Mouse (Mus musculus) hindbrain, embryonic 13.5 days (tissue): ENCODE data around the gene Tchhl1. TPM values are rescaled to one million over a fixed set of nuclear protein-coding genes. Genes with fewer than 3 reads are reported as not detected.

Experiments used
- ATAC-seq: fragments of 200-750 bp; cut with Nextera tagmentation; 2 replicates; pipeline ENCODE4 v1.8.0; 2017; ENCODE audit warnings: moderate TSS enrichment; ENCODE audit not compliant: low FRiP score
- H3K27ac ChIP-seq: fragments of 300-500 bp; sonication (generic); 2 replicates; pipeline ENCODE4 v1.5.1; 2015; ENCODE audit warnings: inconsistent platforms, mild to moderate bottlenecking, moderate library complexity
- H3K27me3 ChIP-seq: fragments of 300-500 bp; sonication (generic); 2 replicates; pipeline ENCODE4 v1.6.1; 2015; ENCODE audit warnings: mild to moderate bottlenecking, inconsistent platforms
- H3K36me3 ChIP-seq: fragments of 300-500 bp; sonication (generic); 2 replicates; pipeline ENCODE4 v1.6.1; 2015; ENCODE audit warnings: mild to moderate bottlenecking, inconsistent platforms
- H3K4me1 ChIP-seq: fragments of 300-500 bp; sonication (generic); replicated peaks from 2 replicates; pipeline ENCODE4 v1.6.1; 2015; ENCODE audit warnings: inconsistent platforms
- H3K4me2 ChIP-seq: fragments of 300-500 bp; sonication (generic); 2 replicates; pipeline ENCODE4 v1.6.1; 2015; ENCODE audit warnings: inconsistent platforms, mild to moderate bottlenecking, moderate library complexity
- H3K4me3 ChIP-seq: fragments of 300-500 bp; sonication (generic); 2 replicates; pipeline ENCODE4 v1.5.1; 2015; ENCODE audit warnings: mild to moderate bottlenecking, inconsistent platforms
- H3K9ac ChIP-seq: fragments of 300-500 bp; sonication (generic); 2 replicates; pipeline ENCODE4 v1.6.1; 2015; ENCODE audit warnings: mild to moderate bottlenecking, inconsistent platforms
- H3K9me3 ChIP-seq: fragments of 300-500 bp; sonication (generic); 2 replicates; pipeline ENCODE4 v1.6.1; 2016; ENCODE audit warnings: inconsistent platforms
- WGBS: fragments of 180-500 bp; shearing (Covaris S2); methylation state at CpG from one replicate; pipeline ENCODE4 v1.1.7; 2015; 5-methylcytosine and 5-hydroxymethylcytosine counted together
- microRNA-seq: library from miRNA; unstranded; fragments of <30 nt; microRNA quantifications from one replicate; pipeline ENCODE4, GENCODE M21; 2016
- polyA plus RNA-seq: library from polyadenylated mRNA; unstranded; fragments of >200 nt; fragmentation: Nextera tagmentation; extraction: Ambion mirVana; gene quantifications from 2 replicates; pipeline ENCODE4 v1.2.1, GENCODE M21; 2015

The Tchhl1 gene
- polyA plus RNA-seq, 1 experiment from 2014 or later = not detected

DNA sequence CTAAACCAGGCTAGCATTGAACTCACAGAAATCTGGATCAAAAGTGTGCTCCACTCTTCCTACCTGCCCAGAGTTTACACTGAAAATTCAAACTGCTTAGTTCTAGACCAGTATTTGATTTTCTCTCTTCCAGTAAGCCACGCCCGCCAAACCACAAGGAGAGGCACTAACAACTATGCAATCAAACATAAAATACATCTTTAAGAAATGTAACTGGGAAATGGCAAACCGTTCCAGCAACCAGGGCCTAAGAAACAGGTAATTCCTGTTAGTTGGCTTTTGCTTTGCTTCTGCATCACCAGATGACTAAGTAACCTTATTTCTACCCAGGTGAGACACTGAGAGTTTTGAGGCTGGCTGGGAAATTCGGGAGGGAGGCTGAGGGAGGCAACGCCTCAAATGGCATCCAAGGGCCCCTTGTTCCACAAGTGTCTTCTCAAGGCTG, 38.3 kb downstream of the Tchhl1 start:
- Histone ChIP-seq H3K27me3 (no peaks in the 10 kb centered on the region), H3K4me2 (no peak overlapping the region), H3K36me3 (no peaks in the 10 kb centered on the region), H3K27ac (no peak overlapping the region), H3K4me1 (no peaks in the 10 kb centered on the region), H3K4me3 (no peak overlapping the region), H3K9ac (no peak overlapping the region), H3K9me3 (peaks cover 4% of the 10 kb centered on the region; the same call in 1 of the 2 replicates)
- WGBS = 68% methylated on average over 5 of the region's 5 CpGs
- ATAC-seq = no peak

DNA sequence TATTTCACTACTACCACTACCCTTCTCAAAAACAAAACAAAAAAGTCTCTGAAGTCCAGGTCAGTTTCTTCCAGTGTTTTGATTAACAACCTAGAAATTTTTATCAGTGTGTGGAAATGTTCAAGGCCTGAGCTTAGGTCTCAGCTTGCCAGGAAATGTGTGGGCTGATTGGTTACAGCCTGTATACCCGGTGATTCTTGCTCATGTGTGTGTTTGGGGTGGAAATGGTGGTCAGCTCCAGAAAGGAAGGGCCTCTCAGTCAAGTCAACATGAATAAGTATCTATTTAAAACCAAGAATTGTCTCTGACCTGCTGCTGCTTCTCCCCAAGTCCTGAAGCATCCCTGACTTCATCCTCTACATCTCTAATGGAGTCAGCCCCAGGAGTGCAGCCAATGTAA, 40.7 kb downstream of the Tchhl1 start:
- Histone ChIP-seq H3K27ac (no peak overlapping the region), H3K9ac (no peak overlapping the region), H3K9me3 (no peaks in the 10 kb centered on the region), H3K27me3 (no peaks in the 10 kb centered on the region), H3K4me2 (no peak overlapping the region), H3K36me3 (no peaks in the 10 kb centered on the region), H3K4me1 (no peaks in the 10 kb centered on the region), H3K4me3 (no peak overlapping the region)
- 77% methylated on average over 1 of the region's 1 CpGs for WGBS
- ATAC-seq = no peak

DNA sequence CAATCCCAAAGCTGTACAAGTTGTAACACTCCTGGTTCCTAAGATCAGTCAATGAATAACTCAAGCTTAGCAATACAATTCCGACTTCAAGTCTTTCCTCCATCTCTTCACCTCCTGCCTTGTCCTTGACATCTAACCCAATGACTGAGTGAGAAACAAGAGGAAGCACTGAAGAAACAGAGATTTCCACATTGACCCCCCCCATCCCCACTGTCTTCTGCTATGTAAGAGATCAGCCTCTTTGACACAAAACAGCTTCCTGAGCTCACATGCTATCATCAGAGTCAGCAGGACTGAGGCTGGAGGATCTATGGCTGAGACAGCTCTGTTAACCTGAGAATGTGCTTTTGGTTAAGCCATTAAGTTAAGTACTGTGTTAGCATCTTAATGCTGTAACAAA, 42.5 kb downstream of the Tchhl1 start:
- no peaks in the 10 kb centered on the region for H3K27me3 ChIP-seq
- H3K4me1 ChIP-seq = no peaks in the 10 kb centered on the region
- ATAC-seq = no peak
- no peaks in the 10 kb centered on the region for H3K36me3 ChIP-seq
- H3K27ac ChIP-seq = no peak overlapping the region
- H3K4me2 ChIP-seq = no peak overlapping the region
- no peak overlapping the region for H3K9ac ChIP-seq
- H3K4me3 ChIP-seq = no peak overlapping the region
- WGBS = 82% methylated on average over 1 of the region's 1 CpGs
- H3K9me3 ChIP-seq = no peaks in the 10 kb centered on the region

DNA sequence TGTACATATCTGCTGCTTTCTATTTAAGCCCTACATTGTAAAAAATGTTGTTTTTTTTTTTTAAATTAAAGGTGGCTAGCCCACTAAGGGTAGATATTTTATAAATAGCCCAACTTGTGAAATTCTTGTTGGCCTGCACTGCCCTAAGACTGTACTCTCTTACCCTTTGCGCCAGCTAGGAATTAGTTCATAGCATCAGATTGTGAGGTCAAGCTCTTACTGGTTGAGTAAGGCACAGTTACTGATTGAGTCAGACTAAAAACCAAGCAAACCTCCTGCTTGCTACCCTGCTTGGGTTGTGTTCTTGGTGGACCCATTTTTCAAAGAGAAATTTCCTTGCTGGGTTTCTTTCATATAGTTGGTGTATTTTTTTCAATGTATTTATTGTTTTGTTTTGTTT, 43.2 kb downstream of the Tchhl1 start:
- H3K4me3 ChIP-seq = no peak overlapping the region
- H3K36me3 ChIP-seq = no peaks in the 10 kb centered on the region
- H3K27ac ChIP-seq = no peak overlapping the region
- ATAC-seq = no peak
- H3K9me3 ChIP-seq = no peaks in the 10 kb centered on the region
- 94% methylated on average over 1 of the region's 1 CpGs for WGBS
- H3K27me3 ChIP-seq = no peaks in the 10 kb centered on the region
- H3K4me2 ChIP-seq = no peak overlapping the region
- H3K4me1 ChIP-seq = no peaks in the 10 kb centered on the region
- H3K9ac ChIP-seq = no peak overlapping the region

DNA sequence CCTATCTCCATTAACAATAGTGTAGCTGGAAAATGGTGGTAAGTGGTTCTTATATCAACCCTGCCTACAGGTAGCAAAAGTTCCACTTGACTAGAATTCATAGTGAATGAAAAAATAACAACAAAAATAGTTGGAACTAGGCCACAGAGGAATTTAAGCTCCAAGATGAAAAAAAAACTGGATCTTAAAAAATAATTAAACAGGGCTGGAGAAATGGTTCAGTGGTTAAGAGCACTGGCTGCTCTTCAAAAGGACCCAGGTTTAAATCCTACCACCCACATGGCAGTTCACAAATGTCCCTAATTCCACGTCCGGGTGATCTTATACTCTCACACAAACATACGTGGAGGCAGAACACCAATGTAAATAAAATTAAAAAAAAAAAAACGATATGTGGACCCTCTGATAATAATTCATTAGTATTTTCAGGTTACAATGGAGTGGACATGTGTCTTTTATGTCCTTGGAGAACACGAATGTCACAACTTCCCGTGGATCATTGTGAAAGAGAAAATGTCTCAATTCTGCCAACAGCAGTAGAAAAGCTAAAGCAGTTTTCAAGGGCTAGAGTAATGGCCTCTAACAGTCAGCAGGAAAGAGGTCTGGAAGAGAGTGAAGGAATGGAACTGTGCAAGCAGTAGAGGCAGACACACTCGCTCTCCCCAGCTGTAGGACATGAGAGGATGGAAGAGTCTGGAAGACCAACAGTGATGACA, 44.0 kb downstream of the Tchhl1 start:
- Histone ChIP-seq H3K27ac (no peak overlapping the region), H3K4me3 (no peak overlapping the region), H3K4me2 (no peak overlapping the region), H3K36me3 (no peaks in the 10 kb centered on the region), H3K27me3 (no peaks in the 10 kb centered on the region), H3K9me3 (no peaks in the 10 kb centered on the region), H3K4me1 (no peaks in the 10 kb centered on the region), H3K9ac (no peak overlapping the region)
- ATAC-seq = no peak
- 86% methylated on average over 7 of the region's 7 CpGs for WGBS

DNA sequence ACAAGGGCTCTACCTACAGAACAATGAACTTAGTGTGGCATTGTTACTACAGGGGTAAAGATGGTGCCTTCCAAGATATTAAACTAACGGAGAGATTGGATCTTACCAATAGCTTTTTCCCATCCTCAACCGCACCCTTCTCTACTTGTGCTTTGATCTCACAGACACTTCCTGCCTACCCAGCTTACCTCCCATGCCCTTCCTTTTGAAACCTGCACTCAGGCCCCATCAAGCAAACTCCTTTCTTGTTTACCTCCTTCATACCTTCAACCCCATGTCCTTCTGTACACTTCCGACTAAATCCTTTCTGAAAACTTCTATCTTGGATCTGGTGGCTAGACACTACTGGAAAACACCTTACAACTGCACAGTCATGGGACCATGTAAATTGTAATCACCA, 46.1 kb downstream of the Tchhl1 start:
- no peak for ATAC-seq
- Histone ChIP-seq H3K4me3 (no peak overlapping the region), H3K4me1 (no peaks in the 10 kb centered on the region), H3K36me3 (no peaks in the 10 kb centered on the region), H3K9me3 (no peaks in the 10 kb centered on the region), H3K27ac (no peak overlapping the region), H3K9ac (no peak overlapping the region), H3K27me3 (no peaks in the 10 kb centered on the region), H3K4me2 (no peak overlapping the region)
- WGBS = 93% methylated on average over 3 of the region's 3 CpGs

DNA sequence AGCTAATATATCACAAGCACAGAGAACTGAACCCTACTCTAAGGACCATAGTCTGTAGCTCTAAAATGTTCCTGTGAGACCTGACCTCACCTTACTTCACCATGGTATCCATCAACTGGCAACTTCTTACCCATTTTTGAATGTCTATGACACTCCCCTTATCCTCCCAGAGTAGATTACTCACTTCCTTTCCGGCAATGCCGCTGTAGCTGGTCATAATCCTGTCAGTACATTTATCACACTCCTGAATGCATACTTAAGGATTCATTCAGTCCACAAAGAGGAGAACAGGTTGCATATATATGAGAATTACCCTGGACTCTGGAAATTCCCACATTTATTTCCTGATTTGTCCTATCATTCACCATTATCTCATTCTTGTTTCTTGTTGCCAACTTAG, 48.8 kb downstream of the Tchhl1 start:
- peaks cover 11% of the 10 kb centered on the region for H3K4me1 ChIP-seq
- H3K27me3 ChIP-seq = peaks cover 15% of the 10 kb centered on the region; the same call in 1 of the 2 replicates
- WGBS = 94% methylated on average over 2 of the region's 2 CpGs
- ATAC-seq = no peak
- H3K36me3 ChIP-seq = no peaks in the 10 kb centered on the region
- H3K9ac ChIP-seq = no peak overlapping the region
- H3K27ac ChIP-seq = no peak overlapping the region
- no peaks in the 10 kb centered on the region for H3K9me3 ChIP-seq
- H3K4me3 ChIP-seq = no peak overlapping the region
- no peak overlapping the region for H3K4me2 ChIP-seq

DNA sequence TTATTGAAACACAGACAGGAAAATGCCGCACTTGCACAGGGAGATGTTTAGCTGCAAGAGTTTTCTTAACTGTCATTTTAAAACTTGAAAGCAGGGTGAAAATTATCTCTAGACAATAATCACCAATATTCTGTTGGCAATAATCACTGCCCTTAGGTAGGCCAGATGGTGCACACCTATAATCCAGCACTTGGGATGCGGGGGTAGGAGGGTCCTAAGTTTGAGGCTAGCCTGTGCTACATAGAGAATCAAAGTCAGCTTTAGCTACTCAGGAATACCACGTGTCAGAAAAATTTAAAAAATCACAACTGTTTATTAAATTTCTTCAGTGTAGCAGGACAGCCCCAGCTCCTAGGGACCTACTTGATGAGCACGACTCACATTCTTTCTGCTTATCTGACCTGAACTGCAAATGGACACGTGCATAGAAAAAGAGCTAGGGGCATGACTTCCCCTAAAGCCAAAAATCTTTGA, 51.3 kb downstream of the Tchhl1 start:
- ATAC-seq = peak; percentile 14; the same call in 1 of the 2 replicates
- WGBS = 56% methylated on average over 5 of the region's 5 CpGs
- no peaks in the 10 kb centered on the region for H3K9me3 ChIP-seq
- no peak overlapping the region for H3K9ac ChIP-seq
- H3K4me1 ChIP-seq = peaks cover 11% of the 10 kb centered on the region
- H3K36me3 ChIP-seq = no peaks in the 10 kb centered on the region
- no peak overlapping the region for H3K27ac ChIP-seq
- H3K4me2 ChIP-seq = peak overlapping the region; percentile 75
- peaks cover 15% of the 10 kb centered on the region; the same call in 1 of the 2 replicates for H3K27me3 ChIP-seq
- H3K4me3 ChIP-seq = peak overlapping the region; percentile 46; the same call in 1 of the 2 replicates

DNA sequence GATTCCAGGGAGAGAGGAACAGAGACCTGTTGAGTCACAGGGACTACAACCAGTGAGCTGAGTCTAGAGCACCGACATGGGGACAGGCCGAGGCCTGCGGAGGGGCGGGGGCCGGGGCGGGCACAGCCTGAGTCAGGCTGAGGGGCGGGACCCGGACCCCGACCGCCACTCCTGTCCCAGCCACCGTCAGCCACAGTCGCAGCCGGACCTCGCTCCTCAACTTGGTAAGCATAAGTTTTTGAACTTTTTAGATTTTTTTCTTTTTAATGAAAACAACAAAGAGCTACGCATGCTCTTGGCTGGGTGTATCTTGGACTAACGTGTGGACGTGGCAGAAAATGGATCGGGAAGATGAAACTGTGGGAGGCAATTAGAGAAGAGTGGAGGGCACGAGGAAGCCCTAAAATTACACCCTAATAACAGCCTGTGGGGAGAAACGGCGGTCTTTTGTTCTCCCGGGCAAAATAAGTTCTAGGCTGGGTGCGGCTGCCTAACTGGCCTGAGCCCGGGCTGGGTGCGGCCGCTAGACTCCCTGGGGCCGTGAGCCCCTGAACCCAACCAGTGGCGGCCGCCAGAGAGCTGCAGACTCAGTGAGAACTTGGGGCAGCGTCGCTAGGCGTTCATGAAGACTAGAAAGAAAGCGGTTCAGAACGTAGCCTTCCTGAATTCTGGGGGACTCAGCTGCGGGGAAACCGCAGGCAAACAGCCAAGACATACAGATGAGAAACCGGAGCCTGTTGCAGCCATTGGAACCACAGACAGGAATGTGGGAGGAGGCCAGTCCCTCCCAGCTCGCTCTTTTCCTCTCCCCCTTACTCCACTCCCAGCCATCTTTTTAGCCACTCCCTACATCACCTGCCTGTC, 52.0 kb downstream of the Tchhl1 start, which contains the start of gene S100a11:
Gene S100a11, plus strand, starts transcription at position 159 of the 864 bp plus-strand sequence.
- Histone ChIP-seq H3K36me3 (no peaks in the 10 kb centered on the region), H3K9me3 (no peaks in the 10 kb centered on the region), H3K27me3 (peaks cover 15% of the 10 kb centered on the region; the same call in 1 of the 2 replicates), H3K9ac (peak within 1 kb of the TSS; percentile 68), H3K4me3 (peak within 1 kb of the TSS; percentile 46), H3K4me2 (peak within 1 kb of the TSS; percentile 75), H3K4me1 (peaks cover 11% of the 10 kb centered on the region), H3K27ac (no peak within 1 kb of the TSS)
- peak; percentile 90 for ATAC-seq
- under 1% methylated on average over 38 of the region's 38 CpGs for WGBS

Small RNA genes within 50 kb of the gene (microRNA-seq; reads per million reads assigned to microRNA genes)
- gene Gm22752 = not detected

Other genes with a start within 250 kb of the Tchhl1 start
- gene Flg, start 195.2 kb upstream of the Tchhl1 start, polyA plus RNA-seq = not detected in 2 replicates
- not detected in 2 replicates for gene Hrnr, start 149.0 kb upstream of the Tchhl1 start, polyA plus RNA-seq
- not detected in 2 replicates for gene Rptn, start 75.1 kb upstream of the Tchhl1 start, polyA plus RNA-seq
- gene Tchh, start 26.4 kb upstream of the Tchhl1 start, polyA plus RNA-seq = 0.95 and 1.2 TPM in 2 replicates
- gene S100a11, start 51.7 kb downstream of the Tchhl1 start, polyA plus RNA-seq = 225 and 247 TPM in 2 replicates
- gene S100a10, start 86.3 kb downstream of the Tchhl1 start, polyA plus RNA-seq = 191 and 200 TPM in 2 replicates
- gene Tdpoz2, start 183.9 kb downstream of the Tchhl1 start, polyA plus RNA-seq = not detected in 2 replicates
- not detected in 2 replicates for gene Tdpoz1, start 207.6 kb downstream of the Tchhl1 start, polyA plus RNA-seq
- gene Gm37596, start 224.3 kb downstream of the Tchhl1 start, polyA plus RNA-seq = not detected in 2 replicates